ENCODE assay signal across 20 mouse cellular contexts in genomic region chr19:56432706-56433105, GRCm38 (mm10). TPM values are rescaled to one million over a fixed set of nuclear protein-coding genes. Genes with fewer than 3 reads are reported as not detected.
"Had no signal": no experiment of that assay in that cellular context is flagged by ENCODE, and none has a peak within 500 bp of the region (broad histone marks: within the 10 kb centered on the region; RNA-seq: fewer than 3 reads in every experiment).

No protein-coding gene starts in this region.

- H3K36me3 ChIP-seq: midbrain, embryonic 12.5 days had no signal

- H3K27me3 ChIP-seq: lung, embryonic 15.5 days; megakaryocyte, embryonic 14.5 days; neural tube, embryonic 12.5 days; stomach, embryonic 15.5 days had no signal

- DNase-seq: liver, postnatal 0 days; lung, adult 2 months; lung, postnatal 14 days; lung, postnatal 36 days; midbrain, embryonic 14.5 days; right cerebral cortex, postnatal 14 days; thymus, adult 2 months; thymus, postnatal 25 days; thymus, postnatal 4 days had no signal

- H3K4me1 ChIP-seq: lung, embryonic 15.5 days; stomach, embryonic 15.5 days had no signal

- H3K4me2 ChIP-seq: lung, embryonic 15.5 days; midbrain, embryonic 12.5 days; neural tube, embryonic 12.5 days; stomach, embryonic 15.5 days had no signal

- H3K4me3 ChIP-seq: lung, embryonic 15.5 days; megakaryocyte, embryonic 14.5 days; midbrain, embryonic 12.5 days; neural tube, embryonic 12.5 days; stomach, embryonic 15.5 days had no signal

- H3K9ac ChIP-seq: liver, postnatal 0 days; lung, embryonic 15.5 days; midbrain, embryonic 12.5 days; neural tube, embryonic 12.5 days; stomach, embryonic 15.5 days had no signal

- H3K27ac ChIP-seq: lung, embryonic 15.5 days; macrophage; midbrain, embryonic 12.5 days; neural tube, embryonic 12.5 days; stomach, embryonic 15.5 days; stomach, postnatal 0 days had no signal

- ATAC-seq: liver, postnatal 0 days; lung, postnatal 0 days had no signal

- H3K9me3 ChIP-seq: lung, embryonic 15.5 days; megakaryocyte, embryonic 14.5 days; midbrain, embryonic 12.5 days; neural tube, embryonic 12.5 days; stomach, embryonic 15.5 days had no signal

RNA-seq across cellular contexts. Expression of gene Plekhs1, which starts 28.7 kb away (rescaled TPM):
- total RNA-seq: megakaryocyte progenitor cell, adult 5-6 weeks; monocyte, adult 5-6 weeks had no signal
- polyA plus RNA-seq: liver, postnatal 0 days; macrophage had no signal

RNA-seq across cellular contexts. Expression of gene Nrap, which starts 42.9 kb away (rescaled TPM):
- total RNA-seq: monocyte, adult 5-6 weeks; neutrophil, adult 5-6 weeks had no signal
